Comparison of ENCODE assay signal across 37 mouse cellular contexts in the genomic region with DNA sequence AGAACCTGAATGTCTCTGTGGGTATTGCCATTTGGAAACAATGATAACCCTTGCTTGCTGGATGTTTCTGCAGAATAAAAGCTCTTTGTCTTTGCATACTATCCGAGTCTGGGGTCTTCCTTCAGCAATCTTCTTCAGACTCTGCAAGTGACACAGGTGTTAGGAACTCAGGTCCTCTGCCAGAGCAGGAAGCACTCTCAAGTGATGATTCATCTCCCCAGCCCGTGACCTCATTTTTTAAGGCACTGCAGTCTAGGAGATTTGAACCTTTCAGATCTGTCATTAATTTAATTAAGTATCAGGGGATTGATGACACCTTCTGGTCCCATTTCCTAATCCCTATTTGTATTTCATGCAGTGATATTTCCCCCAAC. TPM values are rescaled to one million over a fixed set of nuclear protein-coding genes. Genes with fewer than 3 reads are reported as not detected.
DNase-seq lines count a peak whose midpoint lies in the region; ATAC-seq and TF ChIP-seq lines count a peak whose summit lies in the region.
"Had no signal": no experiment of that assay in that cellular context is flagged by ENCODE, and none has a peak within 500 bp of the region (broad histone marks: within the 10 kb centered on the region; RNA-seq: fewer than 3 reads in every experiment).

No protein-coding gene starts in this region.

- 0 out of 2 replicates have a peak overlapping the region, but pooled peaks have one; percentile 22 for H3K9ac ChIP-seq in liver, embryonic 13.5 days
- H3K9ac ChIP-seq in liver, postnatal 0 days (replicated peaks): no peak overlapping the region
- H3K9ac ChIP-seq in intestine, postnatal 0 days (ENCODE audit: low read depth, low read length): no peak overlapping the region
- H3K9ac ChIP-seq in stomach, postnatal 0 days (ENCODE audit: low read length): no peak overlapping the region
- H3K9ac ChIP-seq: embryonic facial prominence, embryonic 12.5 days; forebrain, embryonic 15.5 days; heart, embryonic 15.5 days; kidney, embryonic 15.5 days; lung, embryonic 14.5 days; neural tube, embryonic 15.5 days had no signal

- no peak for TF ChIP-seq EP300 in liver, postnatal 0 days (IDR thresholded peaks at IDR 0.05; ENCODE audit: low read depth)
- TF ChIP-seq EP300 in stomach, postnatal 0 days (optimal IDR thresholded peaks at IDR 0.05): no peak

- no peak for ATAC-seq in liver, embryonic 13.5 days (ENCODE audit: low read depth)
- ATAC-seq in liver, postnatal 0 days: no peak
- ATAC-seq in G1E (ENCODE audit: extremely low read depth, insufficient number of reproducible peaks, low FRiP score, poor library complexity, severe bottlenecking): no peak
- ATAC-seq in intestine, postnatal 0 days: peak; percentile 28
- ATAC-seq in stomach, postnatal 0 days (ENCODE audit: low FRiP score, low TSS enrichment): no peak
- ATAC-seq: CD4-positive, CD25-positive, alpha-beta regulatory T cell, adult 4 months; forebrain, embryonic 15.5 days; hindbrain, embryonic 16.5 days; Patski had no signal

- WGBS in liver, embryonic 13.5 days (ENCODE audit: insufficient replicate concordance): 22% methylated on average over 2 of the region's 2 CpGs
- 32% methylated on average over 2 of the region's 2 CpGs for WGBS in liver, postnatal 0 days (ENCODE audit: insufficient replicate concordance)
- 16% methylated on average over 2 of the region's 2 CpGs for WGBS in intestine, postnatal 0 days
- WGBS in stomach, postnatal 0 days: 28% methylated on average over 2 of the region's 2 CpGs

- no peak for TF ChIP-seq CTCF in liver, postnatal 0 days (IDR thresholded peaks at IDR 0.05; ENCODE audit: low read depth)
- TF ChIP-seq CTCF in G1E (IDR thresholded peaks at IDR 0.05; ENCODE audit: low read depth, low read length): no peak
- no peak for TF ChIP-seq CTCF in intestine, postnatal 0 days (IDR thresholded peaks at IDR 0.05; ENCODE audit: low read depth)
- TF ChIP-seq CTCF in stomach, postnatal 0 days (IDR thresholded peaks at IDR 0.05; ENCODE audit: low read depth): no peak
- TF ChIP-seq CTCF in left cerebral cortex, adult 2 months (IDR thresholded peaks at IDR 0.05): no peak

- intact Hi-C loops in left cerebral cortex, adult 2 months (cut with DNase I): loop anchor here (10.0 kb wide), 1 partner anchor 205 kb away; a partner anchor contains a TSS

- H3K4me1 ChIP-seq in liver, embryonic 13.5 days (replicated peaks): peaks cover 34% of the 10 kb centered on the region
- peaks cover 19% of the 10 kb centered on the region for H3K4me1 ChIP-seq in liver, postnatal 0 days (ENCODE audit: insufficient read depth)
- peaks cover 58% of the 10 kb centered on the region for H3K4me1 ChIP-seq in G1E (ENCODE audit: insufficient read depth, low read depth, low read length)
- peaks cover 6% of the 10 kb centered on the region; the same call in 1 of the 2 replicates for H3K4me1 ChIP-seq in intestine, postnatal 0 days (replicated peaks; ENCODE audit: control insufficient read depth, insufficient read depth, low read length)
- no peaks in the 10 kb centered on the region for H3K4me1 ChIP-seq in stomach, postnatal 0 days (replicated peaks; ENCODE audit: control insufficient read depth, insufficient read depth)
- H3K4me1 ChIP-seq: embryonic facial prominence, embryonic 12.5 days had no signal

- H3K9me3 ChIP-seq in liver, embryonic 13.5 days (replicated peaks): no peaks in the 10 kb centered on the region
- no peaks in the 10 kb centered on the region for H3K9me3 ChIP-seq in liver, postnatal 0 days (ENCODE audit: low read length)
- no peaks in the 10 kb centered on the region for H3K9me3 ChIP-seq in G1E (replicated peaks)
- H3K9me3 ChIP-seq in intestine, postnatal 0 days (ENCODE audit: control insufficient read depth): no peaks in the 10 kb centered on the region
- no peaks in the 10 kb centered on the region for H3K9me3 ChIP-seq in stomach, postnatal 0 days (ENCODE audit: control insufficient read depth, low read length)
- H3K9me3 ChIP-seq: embryonic facial prominence, embryonic 12.5 days; forebrain, embryonic 10.5 days; forebrain, embryonic 15.5 days; heart, embryonic 15.5 days; kidney, embryonic 15.5 days; neural tube, embryonic 15.5 days had no signal

- no peak overlapping the region for H3K27ac ChIP-seq in liver, embryonic 13.5 days
- H3K27ac ChIP-seq in liver, postnatal 0 days (ENCODE audit: low read depth): no peak overlapping the region
- no peak overlapping the region for H3K27ac ChIP-seq in intestine, postnatal 0 days (ENCODE audit: low read depth, low read length)
- H3K27ac ChIP-seq in stomach, postnatal 0 days (replicated peaks): no peak overlapping the region
- H3K27ac ChIP-seq in left cerebral cortex, adult 2 months: no peak overlapping the region
- H3K27ac ChIP-seq: embryonic facial prominence, embryonic 12.5 days; forebrain, embryonic 10.5 days; forebrain, embryonic 15.5 days; heart, adult 2 months; heart, embryonic 15.5 days; kidney, embryonic 15.5 days; neural tube, embryonic 15.5 days had no signal

- H3K4me3 ChIP-seq in liver, embryonic 13.5 days (replicated peaks): no peak overlapping the region
- no peak overlapping the region for H3K4me3 ChIP-seq in liver, postnatal 0 days (ENCODE audit: low read depth, low read length)
- peak overlapping the region; percentile 1; the same call in 1 of the 2 replicates for H3K4me3 ChIP-seq in G1E (ENCODE audit: low read depth, low read length)
- no peak overlapping the region for H3K4me3 ChIP-seq in intestine, postnatal 0 days (ENCODE audit: low read depth, low read length)
- no peak overlapping the region for H3K4me3 ChIP-seq in stomach, postnatal 0 days (ENCODE audit: low read depth, low read length)
- no peak overlapping the region for H3K4me3 ChIP-seq in left cerebral cortex, adult 2 months
- H3K4me3 ChIP-seq: embryonic facial prominence, embryonic 12.5 days; forebrain, embryonic 10.5 days; forebrain, embryonic 15.5 days; heart, adult 2 months; heart, embryonic 15.5 days; kidney, embryonic 15.5 days; neural tube, embryonic 15.5 days had no signal

- 0 out of 2 replicates have a peak overlapping the region, but pooled peaks have one; percentile 28 for H3K4me2 ChIP-seq in liver, embryonic 13.5 days
- H3K4me2 ChIP-seq in liver, postnatal 0 days (ENCODE audit: low read depth, low read length): no peak overlapping the region
- H3K4me2 ChIP-seq in intestine, postnatal 0 days (replicated peaks; ENCODE audit: low read depth): peak overlapping the region; percentile 32; the same call in 1 of the 2 replicates
- H3K4me2 ChIP-seq in stomach, postnatal 0 days (replicated peaks; ENCODE audit: low read depth): no peak overlapping the region
- H3K4me2 ChIP-seq: embryonic facial prominence, embryonic 12.5 days; forebrain, embryonic 15.5 days; heart, embryonic 15.5 days; kidney, embryonic 15.5 days; lung, embryonic 14.5 days; neural tube, embryonic 15.5 days had no signal

- no peaks in the 10 kb centered on the region for H3K36me3 ChIP-seq in liver, embryonic 13.5 days
- H3K36me3 ChIP-seq in liver, postnatal 0 days (replicated peaks; ENCODE audit: insufficient read depth, low read length): no peaks in the 10 kb centered on the region
- H3K36me3 ChIP-seq in G1E (replicated peaks): no peaks in the 10 kb centered on the region
- no peaks in the 10 kb centered on the region for H3K36me3 ChIP-seq in intestine, postnatal 0 days (ENCODE audit: control insufficient read depth, insufficient read depth)
- H3K36me3 ChIP-seq in stomach, postnatal 0 days (ENCODE audit: control insufficient read depth, insufficient read depth, low read length): no peaks in the 10 kb centered on the region
- H3K36me3 ChIP-seq: embryonic facial prominence, embryonic 12.5 days; forebrain, embryonic 10.5 days; forebrain, embryonic 15.5 days; heart, embryonic 15.5 days; kidney, embryonic 15.5 days; neural tube, embryonic 15.5 days had no signal

- peaks cover 26% of the 10 kb centered on the region for H3K27me3 ChIP-seq in liver, embryonic 13.5 days
- H3K27me3 ChIP-seq in liver, postnatal 0 days (ENCODE audit: insufficient read depth, low read length): peaks cover 4% of the 10 kb centered on the region; the same call in 1 of the 2 replicates
- H3K27me3 ChIP-seq in G1E (ENCODE audit: insufficient read depth, low read length): no peaks in the 10 kb centered on the region
- H3K27me3 ChIP-seq in intestine, postnatal 0 days (replicated peaks; ENCODE audit: control insufficient read depth, insufficient read depth, low read length): no peaks in the 10 kb centered on the region
- H3K27me3 ChIP-seq in stomach, postnatal 0 days (ENCODE audit: control insufficient read depth, insufficient read depth, low read length): no peaks in the 10 kb centered on the region
- H3K27me3 ChIP-seq: neural tube, embryonic 15.5 days had no signal

- no peak for DNase-seq in liver, embryonic 13.5 days
- no peak for DNase-seq in liver, postnatal 0 days
- DNase-seq in G1E (ENCODE audit: low spot score) (no peak), MN1 (ENCODE audit: low spot score) (peak; percentile 13)
- no peak for DNase-seq in neural tube, embryonic 10.5 days (ENCODE audit: extremely low spot score, low spot score)
- DNase-seq in stomach, postnatal 0 days (ENCODE audit: low spot score): no peak
- DNase-seq in left cerebral cortex, adult 2 months (ENCODE audit: extremely low spot score in 1 of 2, low spot score in 2 of 2): no peak
- DNase-seq: adrenal gland, postnatal 25 days; cerebellum, adult 11-12 months; cerebellum, adult 9-11 months; gastrocnemius, postnatal 25 days; heart, adult 2 months; kidney, adult 11 months; kidney, postnatal 25 days; left cerebral cortex, postnatal 4 days; lung, postnatal 14 days; midbrain, embryonic 14.5 days; right cerebral cortex, adult 18-20 months; spleen, adult 18-20 months had no signal

RNA-seq across cellular contexts. Expression of a gene that starts 3.8 kb away (rescaled TPM):
- 0.25 TPM in 1 of 2 replicates, not detected in the other for polyA plus RNA-seq in liver, embryonic 13.5 days (2015; fragmentation: Nextera tagmentation; extraction: Ambion mirVana)
- polyA plus RNA-seq in liver, postnatal 0 days (2015; fragmentation: Nextera tagmentation; extraction: Ambion mirVana): 2.0 and 2.2 TPM in 2 replicates
- total RNA-seq in G1E (2014; fragmentation: Nextera tagmentation): not detected in 2 replicates
- not detected in 2 replicates for total RNA-seq in G1E (2017)
- polyA plus RNA-seq in G1E (2012): not detected in 2 replicates
- polyA plus RNA-seq in intestine, postnatal 0 days (2015; fragmentation: Nextera tagmentation; extraction: Ambion mirVana): not detected in 2 replicates
- 0.19 TPM in 1 of 2 replicates, not detected in the other for polyA plus RNA-seq in stomach, postnatal 0 days (2015; fragmentation: Nextera tagmentation; extraction: Ambion mirVana)
- total RNA-seq in left cerebral cortex, adult 2 months (2021): not detected
- total RNA-seq: adrenal gland, postnatal 25 days; gastrocnemius, adult 18-20 months; gastrocnemius, postnatal 25 days; heart, adult 2 months; heart, postnatal 25 days; layer of hippocampus, adult 18-20 months; layer of hippocampus, postnatal 14 days; left cerebral cortex, postnatal 4 days had no signal
- polyA plus RNA-seq: CD4-positive, CD25-positive, alpha-beta regulatory T cell, adult 4 months; forebrain, embryonic 15.5 days; frontal cortex, adult 2 months; heart, adult 2 months; heart, embryonic 15.5 days; hindbrain, embryonic 11.5 days; kidney, embryonic 15.5 days; limb, embryonic 14.5 days; lung, embryonic 14.5 days; midbrain, embryonic 14.5 days; Patski had no signal

RNA-seq across cellular contexts. Expression of a gene that starts 7.0 kb away (rescaled TPM):
- polyA plus RNA-seq in liver, embryonic 13.5 days (2015; fragmentation: Nextera tagmentation; extraction: Ambion mirVana): 4.2 and 5.4 TPM in 2 replicates
- polyA plus RNA-seq in liver, postnatal 0 days (2015; fragmentation: Nextera tagmentation; extraction: Ambion mirVana): 3.6 and 4.5 TPM in 2 replicates
- total RNA-seq in G1E (2014; fragmentation: Nextera tagmentation) (101 and 102 TPM in 2 replicates), G1E (2017) (61.6 and 77.5 TPM in 2 replicates)
- 1.4 and 1.8 TPM in 2 replicates for polyA plus RNA-seq in G1E (2012)
- 8.0 and 8.7 TPM in 2 replicates for polyA plus RNA-seq in intestine, postnatal 0 days (2015; fragmentation: Nextera tagmentation; extraction: Ambion mirVana)
- polyA plus RNA-seq in stomach, postnatal 0 days (2015; fragmentation: Nextera tagmentation; extraction: Ambion mirVana): 5.3 and 5.6 TPM in 2 replicates
- 10 to 100 TPM; 27.5 to 28.2 TPM for total RNA-seq in left cerebral cortex, adult 2 months (2021)

Comparison
In these comparisons a context has a peak if more than half of its experiments do, and no peak if none do; other contexts are left out.
1. H3K4me2 ChIP-seq: peak in liver, embryonic 13.5 days (single experiment) and intestine, postnatal 0 days (single experiment); none in liver, postnatal 0 days (single experiment) and stomach, postnatal 0 days (single experiment).